Mouse (Mus musculus): Measurements from ENCODE around the gene Grasp. TPM values are rescaled to one million over a fixed set of nuclear protein-coding genes. Genes with fewer than 3 reads are reported as not detected.

The Grasp gene
- total RNA-seq, 2 experiments from 2014 or later: 84.2 to 95.8 TPM

DNA sequence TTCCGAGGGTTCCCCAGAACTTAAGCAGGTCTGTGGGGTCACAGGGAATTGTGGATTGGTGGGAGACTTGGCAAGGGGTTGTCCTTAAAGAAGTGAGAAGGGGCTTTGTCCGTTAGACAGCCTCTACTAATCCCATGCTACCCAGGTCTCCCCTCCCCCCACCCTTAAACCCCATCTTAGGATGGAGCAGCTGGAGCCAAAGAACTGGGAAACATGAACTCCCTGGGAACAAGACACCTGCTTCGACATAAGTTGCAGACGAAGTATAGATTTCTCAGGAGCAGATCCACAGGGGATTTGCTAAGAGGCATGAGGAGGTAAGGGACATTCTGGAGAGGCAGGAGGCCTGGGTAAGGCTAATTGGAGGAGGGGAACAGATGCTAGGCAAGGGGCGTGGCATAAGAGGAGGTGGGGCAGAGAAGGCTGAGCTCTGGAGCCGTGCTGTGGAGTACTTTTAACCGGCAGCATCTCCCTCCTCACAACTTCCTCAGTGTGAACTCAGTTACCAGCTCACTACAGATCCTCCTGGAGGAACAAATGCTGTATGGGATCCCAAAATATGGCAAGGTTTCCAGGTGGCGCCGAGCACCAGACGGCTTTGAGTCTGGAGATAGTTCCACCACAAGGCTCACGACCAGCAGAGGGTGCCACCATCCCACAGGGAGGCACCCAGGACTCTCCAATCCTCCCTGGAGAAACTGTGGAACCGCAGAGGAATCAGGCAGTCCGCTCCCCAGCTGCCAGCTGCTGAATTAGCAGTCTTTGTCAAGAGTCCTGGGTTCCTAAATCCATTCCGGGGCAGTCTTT, 2.5 kb upstream of the Grasp start:
- peak; percentile 89 to 96 for DNase-seq (ENCODE audit: low spot score in 2 of 2)
- intact Hi-C loops (cut with DNase I): loop anchor here (1.0 to 10.0 kb wide), 4 partner anchors 19 to 853 kb away; partner anchors contain the start of gene Eif4b

DNA sequence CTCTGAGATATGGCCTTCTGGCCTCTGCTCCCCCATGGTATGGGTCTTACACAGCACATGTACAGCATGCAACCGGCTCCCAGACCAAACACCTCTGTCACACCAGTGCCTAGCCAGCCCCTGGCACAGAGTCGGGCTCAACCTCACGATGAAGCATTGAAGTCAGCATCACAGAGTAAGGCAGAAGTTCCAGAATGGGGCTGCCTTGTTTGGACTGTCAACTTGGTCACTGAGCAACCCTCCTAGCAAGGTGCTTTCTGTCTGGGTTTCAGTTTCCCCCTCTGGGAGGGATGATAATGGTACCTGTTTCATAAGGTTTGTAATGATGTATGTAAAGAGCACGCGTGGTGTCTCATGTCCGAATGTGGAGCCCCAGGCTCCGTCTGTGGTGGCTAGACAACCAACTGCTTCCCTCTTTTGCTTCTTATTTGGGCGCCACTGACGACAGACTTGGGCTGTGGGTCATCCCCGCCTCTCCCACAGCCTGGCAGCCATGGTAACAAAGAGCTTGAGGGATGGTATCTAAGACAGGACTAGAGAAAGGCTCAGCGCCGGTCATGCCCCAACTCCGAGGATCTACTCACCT, 998 bp upstream of the Grasp start:
- DNase-seq (ENCODE audit: low spot score in 2 of 2): peak; percentile 46 to 80
- intact Hi-C loops (cut with DNase I): loop anchor here (5.0 to 10.0 kb wide), 2 partner anchors 89 to 852 kb away; partner anchors contain the start of gene Eif4b

DNA sequence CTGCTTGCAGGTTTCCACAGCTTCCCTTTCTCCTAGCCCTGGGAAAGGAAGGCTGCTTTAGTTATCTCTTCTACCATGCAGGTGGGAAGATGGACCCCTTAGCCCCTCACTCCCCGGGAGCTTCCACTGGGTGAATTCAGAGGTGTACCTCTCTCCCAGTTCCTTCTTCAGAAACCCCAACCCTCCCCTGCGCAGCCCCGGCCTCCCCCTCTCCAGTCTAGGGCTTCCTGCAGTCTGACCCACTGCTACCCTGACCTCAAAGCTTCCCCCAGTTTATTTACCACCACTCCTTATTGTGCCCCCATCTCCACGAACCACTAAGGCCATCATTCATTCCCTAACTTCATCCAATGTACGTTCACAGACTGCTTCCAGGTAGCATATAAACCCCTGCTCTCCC, 392 bp upstream of the Grasp start:
- no peak for DNase-seq (ENCODE audit: low spot score in 2 of 2)
- intact Hi-C loops (cut with DNase I): loop anchor here (5.0 to 10.0 kb wide), 2 partner anchors 89 to 851 kb away; partner anchors contain the start of gene Eif4b

DNA sequence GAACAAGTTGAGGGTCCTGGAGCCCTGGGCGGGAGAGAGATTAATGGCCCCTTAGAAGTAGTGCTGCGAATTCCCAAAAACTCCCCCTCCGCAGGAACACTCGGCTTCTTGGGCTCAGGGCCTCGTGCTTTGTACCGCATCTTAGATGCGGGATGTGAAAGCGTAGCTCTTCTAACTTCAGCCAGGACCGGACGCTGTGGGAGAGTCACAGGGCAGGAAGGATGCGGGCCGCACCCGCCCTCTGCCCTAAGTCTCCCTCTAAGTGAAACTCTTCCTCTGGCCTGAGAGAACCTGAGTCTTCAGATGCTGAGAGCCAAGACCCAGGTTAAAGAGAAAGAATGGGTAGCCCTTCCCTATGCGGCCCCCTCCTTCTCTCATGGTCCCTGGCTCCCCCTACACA, 989 bp downstream of the Grasp start:
- intact Hi-C loops (cut with DNase I): loop anchor here (1.0 to 10.0 kb wide), 4 partner anchors 10 to 850 kb away; partner anchors contain the start of gene Eif4b
- no peak for DNase-seq (ENCODE audit: low spot score in 2 of 2)

DNA sequence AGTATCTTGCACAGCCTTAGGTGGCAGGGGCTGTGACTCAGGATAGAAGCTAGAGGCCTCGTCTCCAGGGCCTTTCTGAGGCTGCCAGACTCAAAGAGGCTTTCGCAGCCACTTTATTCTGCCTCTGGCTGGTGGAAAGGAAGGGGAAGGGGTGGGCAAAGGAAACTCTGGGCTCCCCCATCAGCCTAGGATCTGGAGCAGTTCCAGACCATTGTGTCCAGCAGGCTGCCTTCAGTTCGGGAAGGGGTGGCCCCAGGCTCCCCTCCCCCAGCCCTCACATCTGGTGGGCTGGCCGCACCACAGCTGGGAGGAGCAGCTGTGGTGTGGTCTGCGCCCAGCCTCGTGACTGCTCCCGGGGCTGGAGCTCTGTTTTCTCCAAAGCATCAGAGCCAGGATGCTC, 4.0 kb downstream of the Grasp start:
- DNase-seq (ENCODE audit: low spot score in 2 of 2): no peak
- intact Hi-C loops (cut with DNase I): loop anchor here (10.0 kb wide), 1 partner anchor 847 kb away; the partner anchor contains the start of gene Eif4b

DNA sequence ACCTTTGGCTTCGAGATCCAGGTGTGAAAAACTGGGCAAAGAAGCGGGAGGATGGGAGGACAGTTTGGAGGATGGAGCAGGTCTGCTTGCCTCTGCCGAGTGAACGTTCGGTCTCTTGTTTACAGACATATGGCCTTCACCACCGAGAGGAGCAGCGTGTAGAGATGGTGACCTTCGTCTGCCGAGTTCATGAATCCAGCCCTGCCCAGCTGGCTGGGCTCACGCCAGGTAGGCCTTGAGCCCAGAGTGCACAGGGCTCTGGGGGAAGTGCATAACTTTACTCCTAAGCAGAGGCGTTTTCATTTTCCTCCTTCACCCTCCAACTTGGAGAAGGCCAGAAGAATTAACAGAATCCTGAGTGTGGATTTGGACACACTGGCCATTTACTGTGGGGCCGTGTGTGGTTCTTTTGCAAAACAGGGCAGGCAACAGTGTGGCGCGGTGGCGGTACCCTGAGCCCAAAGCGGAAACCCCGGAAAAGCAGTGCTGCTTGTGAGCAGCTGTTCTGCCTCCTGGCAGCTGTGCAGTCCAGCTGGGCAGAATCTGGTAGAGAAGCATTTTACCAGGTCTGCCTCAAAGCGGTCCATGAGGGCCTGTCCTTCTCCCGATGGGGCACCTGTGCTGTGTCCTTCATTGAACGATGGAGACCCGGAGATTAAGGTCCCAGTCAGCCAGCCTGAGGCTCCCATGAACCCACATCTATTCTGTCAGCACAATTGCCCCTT, 5.0 kb downstream of the Grasp start:
- intact Hi-C loops (cut with DNase I): loop anchor here (10.0 kb wide), 1 partner anchor 846 kb away; the partner anchor contains the start of gene Eif4b
- no peak for DNase-seq (ENCODE audit: low spot score in 2 of 2)

DNA sequence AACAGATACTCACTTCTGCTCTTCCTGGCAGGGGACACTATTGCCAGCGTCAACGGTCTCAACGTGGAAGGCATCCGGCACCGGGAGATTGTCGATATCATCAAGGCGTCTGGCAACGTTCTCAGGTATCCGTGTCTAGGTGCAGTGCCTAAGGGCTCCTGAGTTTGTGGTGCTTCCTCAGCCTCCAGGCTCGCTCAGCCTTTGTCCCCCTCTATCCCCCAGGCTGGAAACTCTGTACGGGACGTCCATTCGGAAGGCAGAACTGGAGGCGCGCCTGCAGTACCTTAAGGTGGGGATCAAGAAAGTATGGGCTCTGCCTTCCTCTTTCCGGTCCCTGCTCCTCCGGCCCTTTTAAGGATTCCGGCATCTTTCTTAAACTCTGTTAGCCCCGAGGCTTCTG, 6.5 kb downstream of the Grasp start:
- intact Hi-C loops (cut with DNase I): loop anchor here (10.0 kb wide), 1 partner anchor 754 kb away; no protein-coding TSS in a partner anchor
- DNase-seq (ENCODE audit: low spot score in 2 of 2): no peak

DNA sequence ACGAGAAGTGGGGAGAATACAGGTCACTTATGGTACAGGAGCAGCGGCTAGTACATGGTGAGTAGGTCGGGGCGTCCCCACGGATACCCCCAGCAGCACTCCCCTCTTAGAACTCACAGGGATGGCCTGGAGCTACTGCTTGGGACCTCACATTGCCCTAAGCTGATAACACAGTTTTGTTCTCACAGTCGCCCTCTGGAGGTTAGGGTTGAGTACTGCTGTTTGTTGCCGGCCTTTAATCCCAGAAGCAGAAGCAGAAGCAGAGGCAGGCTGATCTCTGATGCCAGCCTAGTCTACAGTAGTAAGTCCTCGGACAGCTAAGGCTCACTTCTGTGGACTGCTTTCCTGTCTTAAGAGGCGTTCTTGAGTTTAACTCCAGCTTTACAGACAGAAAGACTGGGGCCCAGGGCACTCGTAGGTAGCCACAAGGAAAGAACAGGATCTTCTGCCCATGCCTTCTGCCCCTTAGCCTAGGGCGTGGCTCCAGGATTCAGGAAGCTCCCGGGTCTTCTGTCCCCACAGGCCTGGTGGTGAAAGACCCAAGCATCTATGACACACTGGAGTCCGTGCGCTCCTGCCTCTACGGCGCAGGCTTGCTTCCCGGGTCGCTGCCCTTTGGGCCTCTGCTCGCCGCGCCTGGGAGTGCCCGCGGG, 7.1 kb downstream of the Grasp start:
- intact Hi-C loops (cut with DNase I): loop anchor here (10.0 kb wide), 1 partner anchor 754 kb away; no protein-coding TSS in a partner anchor
- DNase-seq (ENCODE audit: low spot score in 2 of 2): no peak

DNA sequence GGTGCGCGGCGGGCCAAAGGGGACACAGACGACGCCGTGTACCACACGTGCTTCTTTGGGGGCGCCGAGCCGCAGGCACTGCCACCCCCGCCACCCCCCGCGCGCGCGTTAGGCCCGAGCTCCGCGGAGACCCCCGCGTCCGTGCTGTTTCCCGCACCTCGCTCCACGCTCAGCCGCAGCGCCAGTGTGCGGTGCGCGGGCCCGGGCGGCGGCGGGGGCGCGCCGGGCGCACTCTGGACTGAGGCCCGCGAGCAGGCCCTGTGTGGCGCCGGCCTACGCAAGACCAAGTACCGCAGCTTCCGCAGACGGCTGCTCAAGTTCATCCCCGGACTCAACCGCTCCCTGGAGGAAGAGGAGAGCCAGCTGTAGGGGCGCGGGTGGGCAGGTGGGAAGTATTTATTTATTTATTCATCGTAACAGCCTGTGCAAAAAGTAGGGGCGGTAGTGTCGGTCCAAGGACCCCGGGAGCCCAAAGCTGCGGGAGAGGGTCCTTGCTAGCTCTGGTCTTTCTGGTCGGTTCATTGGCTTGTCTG, 7.7 kb downstream of the Grasp start:
- intact Hi-C loops (cut with DNase I): loop anchor here (10.0 kb wide), 1 partner anchor 753 kb away; no protein-coding TSS in a partner anchor
- DNase-seq (ENCODE audit: low spot score in 2 of 2): no peak

DNA sequence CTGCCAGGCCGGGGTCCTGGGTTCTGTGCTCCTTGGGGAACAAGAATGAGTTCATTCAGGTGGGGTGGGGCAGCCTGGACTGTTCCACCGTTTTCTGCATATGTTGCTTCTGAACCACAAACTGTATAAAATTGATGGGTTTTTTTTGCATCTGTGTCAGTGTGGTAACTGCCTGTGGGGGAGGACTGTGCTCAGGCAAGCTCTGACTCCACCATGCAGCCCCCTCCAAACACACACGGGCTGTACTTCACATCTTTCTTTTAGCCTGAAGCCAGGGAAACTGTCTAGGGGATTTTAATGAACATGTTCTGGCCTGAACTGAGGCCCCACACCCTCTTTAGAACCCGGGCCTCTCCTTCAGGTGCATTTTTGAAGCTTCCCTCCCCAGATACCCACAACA, 8.6 kb downstream of the Grasp start:
- intact Hi-C loops (cut with DNase I): loop anchor here (10.0 kb wide), 1 partner anchor 752 kb away; no protein-coding TSS in a partner anchor
- DNase-seq (ENCODE audit: low spot score in 2 of 2): peak; percentile 43 to 88

DNA sequence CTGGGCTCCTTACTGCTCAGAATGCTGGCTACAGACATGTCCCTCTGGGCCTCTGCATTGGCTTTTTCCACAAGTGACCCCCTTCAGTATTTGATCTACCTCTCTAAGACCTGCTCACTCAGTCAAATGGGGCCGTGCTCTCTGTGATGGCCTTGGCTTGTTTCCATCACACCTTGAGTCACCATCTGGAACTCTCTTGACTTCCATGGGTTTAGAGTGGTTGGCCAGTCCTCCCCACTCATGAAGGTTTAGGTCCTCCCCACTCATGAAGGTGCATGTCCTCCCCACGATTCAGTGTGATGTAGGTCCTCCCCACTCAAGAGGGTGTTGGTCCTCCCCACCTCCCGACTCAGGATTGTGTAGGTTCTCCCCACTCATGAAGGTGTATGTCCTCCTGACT, 9.2 kb downstream of the Grasp start:
- intact Hi-C loops (cut with DNase I): loop anchor here (10.0 kb wide), 1 partner anchor 752 kb away; no protein-coding TSS in a partner anchor
- no peak for DNase-seq (ENCODE audit: low spot score in 2 of 2)

DNA sequence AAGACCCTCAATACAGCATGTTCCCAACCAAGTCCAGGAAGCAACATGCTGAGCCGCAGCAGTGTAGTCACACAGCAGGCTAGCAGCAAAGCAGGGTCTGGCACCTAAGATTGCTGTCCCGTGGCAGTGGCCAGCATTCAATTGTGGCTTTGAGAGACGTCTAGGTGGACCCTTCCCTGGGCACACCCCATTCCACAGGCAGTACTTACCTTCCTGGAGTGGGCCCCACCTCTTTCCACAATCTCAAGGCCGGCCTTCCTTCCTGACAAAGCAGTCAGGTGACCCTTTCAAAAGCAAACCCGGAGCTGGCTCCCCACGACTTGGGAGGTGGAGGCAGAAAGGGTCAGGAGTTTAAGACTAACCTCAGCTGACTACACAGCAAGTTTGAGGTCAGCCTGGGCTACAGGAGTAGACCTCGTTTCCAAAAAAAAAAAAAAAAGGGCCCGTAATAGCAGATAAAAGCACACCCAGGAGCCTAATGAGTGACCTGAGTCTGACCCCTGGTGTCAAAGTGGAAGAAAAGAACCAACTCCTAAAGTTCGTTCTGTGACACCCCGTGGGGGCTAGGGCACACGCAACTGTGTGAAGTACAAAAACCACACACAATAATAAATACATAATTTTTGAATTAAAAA, 9.8 kb downstream of the Grasp start:
- intact Hi-C loops (cut with DNase I): loop anchor here (10.0 kb wide), 1 partner anchor 751 kb away; no protein-coding TSS in a partner anchor
- no peak for DNase-seq (ENCODE audit: low spot score in 2 of 2)

DNA sequence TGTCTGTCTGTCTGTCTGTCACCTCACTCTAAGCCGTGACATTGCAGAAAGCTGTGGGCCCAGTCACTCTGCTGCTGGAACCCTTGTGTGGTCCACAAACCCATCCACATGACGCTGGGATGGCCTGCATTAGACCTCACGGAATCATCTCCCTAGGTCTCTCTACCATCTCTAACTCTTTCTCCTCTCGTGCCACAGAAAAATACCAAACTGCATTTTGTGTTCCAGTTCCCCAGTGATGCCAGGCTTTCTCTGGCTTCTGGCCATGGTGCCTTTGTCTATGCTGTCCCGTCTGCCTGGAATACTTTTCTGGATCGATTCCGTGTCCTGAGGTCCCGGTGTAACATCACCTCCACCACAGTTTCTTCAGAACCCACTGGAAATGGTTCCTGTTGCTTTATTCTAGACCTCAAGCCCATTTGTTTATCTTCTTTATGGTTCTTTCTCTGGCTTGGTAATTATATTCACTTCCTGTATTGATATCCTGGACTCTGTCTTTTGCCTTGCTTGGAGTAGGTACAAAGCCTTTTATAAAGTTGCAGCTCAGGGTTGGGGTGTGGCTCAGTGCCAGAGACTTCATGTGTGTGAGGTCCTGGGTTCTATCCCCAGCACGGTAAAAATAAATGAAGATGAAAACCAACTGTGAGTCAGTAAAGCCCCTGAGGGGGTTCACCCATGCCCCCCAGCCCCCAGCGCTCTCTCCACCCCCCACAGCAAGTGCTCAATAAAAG, 10.8 kb downstream of the Grasp start:
- intact Hi-C loops (cut with DNase I): loop anchor here (1.0 to 10.0 kb wide), 2 partner anchors 10 to 750 kb away; partner anchors contain the start of gene Grasp
- no peak for DNase-seq (ENCODE audit: low spot score in 2 of 2)

DNA sequence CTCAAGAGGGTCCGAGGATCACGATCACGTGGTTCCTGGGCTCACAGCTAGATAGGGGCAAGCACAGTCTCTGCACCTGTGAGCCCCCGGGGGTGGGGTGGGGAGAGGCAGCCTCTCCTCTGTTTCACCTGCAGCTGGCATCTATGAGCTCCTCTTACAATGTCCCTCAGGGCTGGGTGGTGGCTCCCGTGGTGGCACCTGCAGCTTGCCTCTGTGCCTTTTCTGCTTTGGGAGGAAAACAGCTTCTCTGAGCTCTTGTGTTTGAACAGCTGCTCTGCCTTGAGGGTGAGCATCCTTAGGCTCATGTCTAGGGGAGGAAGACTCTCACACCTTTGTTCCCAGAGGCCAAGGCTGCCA, 11.3 kb downstream of the Grasp start:
- intact Hi-C loops (cut with DNase I): loop anchor here (1.0 to 10.0 kb wide), 2 partner anchors 11 to 749 kb away; partner anchors contain the start of gene Grasp
- DNase-seq (ENCODE audit: low spot score in 2 of 2): no peak

DNA sequence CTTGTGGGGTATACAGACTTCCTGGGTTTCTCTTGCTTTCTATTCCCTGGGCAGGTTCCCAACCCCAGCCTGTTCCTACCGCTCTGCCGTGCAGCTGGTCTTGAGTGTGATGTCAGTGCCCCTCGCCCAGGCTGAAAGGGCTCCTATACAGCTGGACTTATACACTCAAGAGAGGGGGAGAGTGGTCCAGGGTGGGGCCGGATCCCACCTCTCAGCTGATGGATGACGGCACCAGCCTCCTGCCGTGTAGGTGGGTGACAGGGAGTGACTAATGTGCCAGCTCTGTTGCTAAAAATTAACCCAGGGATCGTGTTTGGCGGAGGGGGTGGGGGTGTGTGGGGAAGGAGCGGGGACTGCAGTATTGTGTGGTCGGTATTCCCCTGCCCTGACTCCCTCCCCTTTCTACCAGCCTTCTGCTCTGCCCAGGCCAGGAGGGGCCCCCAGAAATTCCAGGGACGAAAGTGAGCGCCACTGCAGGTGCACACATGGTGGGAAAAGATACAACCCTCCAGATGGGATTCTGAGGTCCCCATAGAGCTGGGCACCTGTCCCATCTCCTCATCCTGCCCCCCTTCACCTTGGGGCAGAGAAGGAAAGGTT, 11.8 kb downstream of the Grasp start:
- intact Hi-C loops (cut with DNase I): loop anchor here (1.0 to 10.0 kb wide), 2 partner anchors 12 to 749 kb away; partner anchors contain the start of gene Grasp
- peak; percentile 67 to 93 for DNase-seq (ENCODE audit: low spot score in 2 of 2)

DNA sequence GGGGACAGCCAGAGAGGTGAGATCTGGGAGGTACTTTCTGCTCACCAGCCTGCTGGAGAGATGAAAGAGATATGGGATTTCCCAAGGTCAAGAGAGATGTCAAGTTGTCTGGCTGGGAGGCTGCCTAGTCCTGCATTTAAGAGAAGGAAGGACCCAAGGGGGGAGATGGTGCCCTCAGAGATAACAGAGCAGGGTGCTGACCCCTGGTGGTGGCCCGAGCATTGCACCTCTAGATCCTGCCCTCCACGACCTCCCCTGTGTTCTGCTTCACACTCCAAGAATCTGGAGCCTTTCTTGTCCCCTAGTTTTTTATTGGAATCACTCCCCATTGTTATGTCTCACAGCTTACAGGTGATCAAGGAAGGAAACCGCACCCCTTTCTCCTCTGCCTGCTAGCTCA, 12.9 kb downstream of the Grasp start:
- intact Hi-C loops (cut with DNase I): loop anchor here (10.0 kb wide), 1 partner anchor 748 kb away; no protein-coding TSS in a partner anchor
- no peak for DNase-seq (ENCODE audit: low spot score in 2 of 2)

DNA sequence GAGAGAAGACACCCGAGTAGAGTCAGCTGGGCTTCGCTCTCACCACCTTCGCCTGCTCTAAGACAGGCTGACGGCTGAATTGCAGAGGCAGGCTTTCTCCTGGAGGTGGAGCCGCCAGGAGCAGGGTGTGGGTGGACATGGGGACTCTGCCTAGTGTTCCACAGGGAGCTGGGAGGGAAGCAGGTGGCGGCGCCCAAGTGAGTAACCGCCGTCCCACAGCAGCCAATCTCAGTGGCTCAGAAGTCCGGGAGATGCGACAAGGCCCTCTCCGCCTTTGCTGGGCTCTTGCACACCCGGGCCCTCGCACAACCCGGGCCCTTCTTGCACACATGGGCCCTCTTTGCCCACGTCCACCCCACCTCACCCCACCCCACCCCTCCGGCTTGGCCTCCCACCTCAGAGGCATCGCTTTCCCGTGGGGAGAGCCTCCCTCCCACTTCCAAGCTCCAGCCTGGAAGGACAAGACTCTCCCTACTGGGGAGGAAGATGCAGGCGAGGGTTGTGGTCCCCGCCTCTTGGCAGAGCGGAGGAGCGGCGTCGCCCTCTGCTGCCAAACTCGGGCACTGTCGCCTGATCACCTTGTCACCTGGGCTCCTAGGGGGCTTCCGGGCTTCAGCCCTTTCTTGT, 15.0 kb downstream of the Grasp start:
- peak; percentile 79 to 95 for DNase-seq (ENCODE audit: low spot score in 2 of 2)
- intact Hi-C loops (cut with DNase I): loop anchor here (2.0 to 10.0 kb wide), 2 partner anchors 72 to 746 kb away; no protein-coding TSS in a partner anchor
